Mouse (Mus musculus) intestine, embryonic 14.5 days (tissue): ENCODE data around the gene Gdpd2. TPM values are rescaled to one million over a fixed set of nuclear protein-coding genes. Genes with fewer than 3 reads are reported as not detected.

ENCODE experiments used
- ATAC-seq: fragments of 200-750 bp; cut with Nextera tagmentation; replicated peaks from 2 replicates; pipeline ENCODE4 v1.8.0; 2017; ENCODE audit warnings: low read depth, moderate number of reproducible peaks, moderate TSS enrichment, moderate library complexity; ENCODE audit not compliant: low FRiP score, low TSS enrichment
- DNase-seq: peaks from one replicate; pipeline ENCODE4 v3.0.0-alpha.2; 2018; ENCODE audit warnings: low spot score
- H3K27ac ChIP-seq: fragments of 300-500 bp; sonication (generic); 2 replicates; pipeline ENCODE4 v1.5.1; 2014; ENCODE audit warnings: low read depth, mild to moderate bottlenecking, control low read depth
- H3K27me3 ChIP-seq: fragments of 300-500 bp; sonication (generic); replicated peaks from 2 replicates; pipeline ENCODE4 v1.6.1; 2014; ENCODE audit warnings: low read length, control low read depth; ENCODE audit not compliant: control insufficient read depth, insufficient read depth
- H3K36me3 ChIP-seq: fragments of 300-500 bp; sonication (generic); 2 replicates; pipeline ENCODE4 v1.6.1; 2014; ENCODE audit warnings: low read length, control low read depth; ENCODE audit not compliant: control insufficient read depth, insufficient read depth
- H3K4me1 ChIP-seq: fragments of 300-500 bp; sonication (generic); replicated peaks from 2 replicates; pipeline ENCODE4 v1.6.1; 2014; ENCODE audit warnings: low read length, control low read depth, mixed read lengths; ENCODE audit not compliant: control insufficient read depth, insufficient read depth
- H3K4me2 ChIP-seq: fragments of 300-500 bp; sonication (generic); 2 replicates; pipeline ENCODE4 v1.6.1; 2014; ENCODE audit warnings: low read length
- H3K4me3 ChIP-seq: fragments of 300-500 bp; sonication (generic); 2 replicates; pipeline ENCODE4 v1.5.1; 2014; ENCODE audit warnings: low read depth, low read length, control low read depth, mixed read lengths
- H3K9ac ChIP-seq: fragments of 300-500 bp; sonication (generic); 2 replicates; pipeline ENCODE4 v1.6.1; 2014; ENCODE audit warnings: mild to moderate bottlenecking, low read length
- H3K9me3 ChIP-seq: fragments of 300-500 bp; sonication (generic); 2 replicates; pipeline ENCODE4 v1.6.1; 2016; ENCODE audit warnings: low read length, control low read depth; ENCODE audit not compliant: control insufficient read depth
- WGBS: fragments of 180-500 bp; shearing (Covaris S2); extraction: QIAGEN DNeasy Blood & Tissue Kit; methylation state at CpG from one replicate; pipeline ENCODE4 v1.1.7; 2014; 5-methylcytosine and 5-hydroxymethylcytosine counted together
- polyA plus RNA-seq: library from polyadenylated mRNA; unstranded; fragments of >200 nt; fragmentation: Nextera tagmentation; extraction: Ambion mirVana; gene quantifications from 2 replicates; pipeline ENCODE4 v1.2.1, GENCODE M21; 2014

Gene Gdpd2
- polyA plus RNA-seq, 1 experiment from 2014 or later: 0.31 TPM

GRCm38 (mm10) chrX:100769281-100769680, 39.6 kb downstream of the Gdpd2 start:
- Histone ChIP-seq H3K36me3 (no peaks in the 10 kb centered on the region), H3K27me3 (peaks cover 17% of the 10 kb centered on the region; the same call in 1 of the 2 replicates), H3K9ac (no peak overlapping the region), H3K4me3 (no peak overlapping the region), H3K4me1 (no peaks in the 10 kb centered on the region), H3K4me2 (no peak overlapping the region), H3K9me3 (no peaks in the 10 kb centered on the region), H3K27ac (no peak overlapping the region)
- 72% methylated on average over 5 of the region's 5 CpGs for WGBS
- DNase-seq (no peak), ATAC-seq (no peak)

DNA sequence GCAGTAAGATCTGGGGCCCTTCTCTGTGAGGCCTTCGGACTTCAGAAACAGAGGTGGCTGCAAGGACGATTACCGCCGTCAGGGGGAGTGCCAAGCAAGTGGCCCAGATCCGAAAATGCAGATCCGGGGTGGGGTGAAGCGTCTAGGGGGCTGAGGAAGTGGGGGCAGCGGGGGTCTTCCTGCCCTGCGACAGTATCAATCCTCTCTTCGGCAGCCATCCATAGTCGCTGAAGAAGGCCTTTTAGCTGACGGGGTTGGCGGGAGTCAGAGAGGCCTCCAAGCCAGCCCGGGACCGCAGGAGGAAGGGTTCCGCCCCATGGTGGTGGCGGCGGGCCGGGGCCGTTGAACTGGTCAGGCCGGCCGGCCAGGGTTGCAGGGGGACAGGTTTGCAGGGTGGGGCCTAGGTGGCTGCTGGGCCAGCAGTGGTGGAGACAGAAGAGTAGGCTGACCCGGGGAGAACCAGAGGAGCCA, 44.7 kb downstream of the Gdpd2 start:
- H3K4me1 ChIP-seq: no peaks in the 10 kb centered on the region; the same call in 1 of the 2 replicates
- no peak overlapping the region for H3K27ac ChIP-seq
- DNase-seq: peak; percentile 81
- H3K36me3 ChIP-seq: no peaks in the 10 kb centered on the region
- peak overlapping the region; percentile 34 for H3K4me3 ChIP-seq
- no peaks in the 10 kb centered on the region for H3K9me3 ChIP-seq
- peak overlapping the region; percentile 58 for H3K9ac ChIP-seq
- 12% methylated on average over 20 of the region's 23 CpGs for WGBS
- peak; percentile 49; the same call in 1 of the 2 replicates for ATAC-seq
- H3K27me3 ChIP-seq: peaks cover 3% of the 10 kb centered on the region; the same call in 1 of the 2 replicates
- peak overlapping the region; percentile 58 for H3K4me2 ChIP-seq

DNA sequence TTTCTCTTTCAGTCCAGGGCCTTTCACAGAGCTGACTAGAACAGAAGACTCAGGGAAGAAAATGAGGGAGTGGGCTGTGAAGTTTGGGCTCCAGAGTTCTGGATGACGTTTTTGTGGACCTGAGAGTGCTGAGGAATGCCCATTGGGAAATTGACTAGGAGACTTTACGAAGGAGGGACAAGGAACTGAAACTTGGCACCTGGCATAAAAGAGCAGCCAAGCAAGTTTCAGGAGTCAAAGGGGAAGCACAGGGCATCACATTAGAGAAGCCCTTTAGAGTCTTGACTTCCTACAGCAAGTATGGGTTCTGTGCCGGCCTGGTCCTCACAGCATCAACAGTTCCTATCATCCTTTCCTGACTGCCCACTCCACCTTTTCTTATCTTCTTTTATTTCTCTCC, 45.7 kb downstream of the Gdpd2 start:
- H3K4me3 ChIP-seq: no peak overlapping the region
- no peaks in the 10 kb centered on the region for H3K36me3 ChIP-seq
- no peak for DNase-seq

GRCm38 (mm10) chrX:100776494-100776893, 46.8 kb downstream of the Gdpd2 start:
- Histone ChIP-seq H3K9me3 (no peaks in the 10 kb centered on the region), H3K36me3 (no peaks in the 10 kb centered on the region), H3K4me3 (peak overlapping the region; percentile 51), H3K4me2 (peak overlapping the region; percentile 56), H3K27ac (peak overlapping the region; percentile 36; the same call in 1 of the 2 replicates), H3K27me3 (no peaks in the 10 kb centered on the region), H3K9ac (no peak overlapping the region), H3K4me1 (no peaks in the 10 kb centered on the region; the same call in 1 of the 2 replicates)
- no peak for DNase-seq
- ATAC-seq: peak; percentile 25
- WGBS: 15% methylated on average over 9 of the region's 9 CpGs

More for the DNA sequence above, 45.7 kb downstream of the Gdpd2 start:
- Histone ChIP-seq H3K4me2 (no peak overlapping the region), H3K27ac (no peak overlapping the region), H3K27me3 (no peaks in the 10 kb centered on the region), H3K9ac (no peak overlapping the region), H3K4me1 (no peaks in the 10 kb centered on the region; the same call in 1 of the 2 replicates), H3K9me3 (no peaks in the 10 kb centered on the region)
- WGBS: 93% methylated on average over 3 of the region's 3 CpGs
- ATAC-seq: no peak

DNA sequence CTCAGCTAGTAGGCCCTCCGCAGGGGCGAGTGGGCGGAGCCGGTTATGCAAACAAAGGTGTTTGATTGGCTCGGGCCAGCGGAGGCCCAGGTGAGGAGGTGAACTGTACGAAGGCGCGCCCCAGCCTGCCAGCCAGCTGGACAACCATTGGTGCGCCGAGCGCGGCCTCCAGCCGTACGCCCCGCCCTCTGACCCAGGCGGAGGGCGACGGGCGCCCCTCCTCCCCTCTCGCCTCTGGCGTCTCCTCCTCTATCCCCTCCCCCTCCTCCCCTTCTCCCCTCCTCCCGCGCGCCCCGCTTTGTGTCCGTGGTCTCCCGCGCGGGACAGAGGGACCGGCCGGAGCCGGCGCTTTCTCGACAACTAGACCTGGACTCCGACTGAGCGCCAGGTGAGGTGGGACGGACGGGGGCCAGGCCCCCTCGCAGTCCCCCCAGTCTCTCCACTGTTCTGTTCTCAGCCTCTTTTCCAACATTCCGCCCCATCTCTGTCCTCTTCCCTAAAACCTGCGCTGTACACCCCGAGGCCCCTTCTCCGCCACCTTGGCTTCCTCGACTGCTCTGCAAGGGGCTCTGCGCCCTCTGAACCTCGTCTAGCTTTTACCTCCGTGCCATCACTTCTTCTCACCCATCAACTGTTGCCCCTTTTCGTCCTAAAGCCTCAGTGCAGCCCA, 47.4 kb downstream of the Gdpd2 start:
- Histone ChIP-seq H3K9ac (peak overlapping the region; percentile 68), H3K4me1 (peaks cover 2% of the 10 kb centered on the region; the same call in 1 of the 2 replicates), H3K9me3 (no peaks in the 10 kb centered on the region), H3K4me3 (peak overlapping the region; percentile 51), H3K36me3 (no peaks in the 10 kb centered on the region), H3K4me2 (peak overlapping the region; percentile 56), H3K27me3 (no peaks in the 10 kb centered on the region), H3K27ac (peak overlapping the region; percentile 83)
- peak; percentile 95 for ATAC-seq
- 10% methylated on average over 31 of the region's 49 CpGs for WGBS
- peak; percentile 78 for DNase-seq

- Histone ChIP-seq H3K9me3 (no peaks in the 10 kb centered on the region), H3K27me3 (no peaks in the 10 kb centered on the region), H3K4me3 (peak overlapping the region; percentile 51), H3K36me3 (no peaks in the 10 kb centered on the region), H3K4me2 (peak overlapping the region; percentile 56), H3K9ac (peak overlapping the region; percentile 68), H3K27ac (peak overlapping the region; percentile 83), H3K4me1 (peaks cover 3% of the 10 kb centered on the region; the same call in 1 of the 2 replicates)
- ATAC-seq (no peak), DNase-seq (no peak)
- WGBS: 20% methylated on average over 10 of the region's 10 CpGs
Measured at GRCm38 (mm10) chrX:100777655-100778234, 48.1 kb downstream of the Gdpd2 start.

DNA sequence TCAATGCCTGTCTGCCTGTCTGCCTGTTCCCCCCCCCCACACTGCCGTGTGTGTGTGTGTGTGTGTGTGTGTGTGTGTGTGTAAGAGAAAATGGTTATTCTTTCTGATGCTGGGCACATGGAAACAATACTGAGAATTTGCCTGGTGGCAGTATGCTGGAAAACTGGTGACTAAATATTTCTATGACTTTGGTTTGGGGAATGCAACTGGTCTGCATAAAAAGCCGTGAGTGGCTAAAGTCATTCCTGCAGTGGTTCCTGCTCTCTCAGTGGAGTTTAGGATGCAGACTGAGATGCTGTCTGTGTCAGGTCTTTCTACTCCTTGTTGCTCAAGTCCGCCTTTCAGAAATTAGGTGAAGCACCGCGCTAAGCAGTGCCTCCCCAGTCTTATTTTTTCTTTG, 48.7 kb downstream of the Gdpd2 start:
- no peaks in the 10 kb centered on the region for H3K9me3 ChIP-seq
- ATAC-seq (no peak), DNase-seq (no peak)
- WGBS: 26% methylated on average over 5 of the region's 5 CpGs
- H3K4me2 ChIP-seq: peak overlapping the region; percentile 56
- H3K27ac ChIP-seq: no peak overlapping the region
- peaks cover 3% of the 10 kb centered on the region; the same call in 1 of the 2 replicates for H3K4me1 ChIP-seq
- no peaks in the 10 kb centered on the region for H3K36me3 ChIP-seq
- H3K9ac ChIP-seq: peak overlapping the region; percentile 68; the same call in 1 of the 2 replicates
- H3K27me3 ChIP-seq: no peaks in the 10 kb centered on the region
- H3K4me3 ChIP-seq: peak overlapping the region; percentile 51
